Mouse (Mus musculus) CH12.LX (cell line): ENCODE measurements around the gene Apobec4. TPM values are rescaled to one million over a fixed set of nuclear protein-coding genes. Genes with fewer than 3 reads are reported as not detected.

Experiments
- DNase-seq: peaks from one replicate; pipeline ENCODE4 v3.0.0-alpha.2; 2013; ENCODE audit errors: extremely low read depth
- H3K27ac ChIP-seq: 2 replicates; pipeline ENCODE4 v1.5.1; 2012; ENCODE audit warnings: low read depth, mild to moderate bottlenecking, control low read depth, moderate library complexity; ENCODE audit not compliant: insufficient read depth
- H3K27me3 ChIP-seq: replicated peaks from 2 replicates; pipeline ENCODE3; 2012; ENCODE audit warnings: inconsistent platforms
- H3K36me3 ChIP-seq, 2 experiments: replicated peaks in 1 of 2; 2 replicates each; pipeline versions ENCODE3 to v1.6.1; 2012; ENCODE audit warnings: inconsistent platforms in 1 of 2, low read length in 1 of 2, mild to moderate bottlenecking in 1 of 2, mixed read lengths in 1 of 2, moderate library complexity in 1 of 2; ENCODE audit not compliant: control insufficient read depth in 1 of 2, insufficient read depth in 1 of 2
- H3K4me1 ChIP-seq, 2 experiments: 2 replicates each; pipeline ENCODE4 v1.6.1; 2012; ENCODE audit warnings: inconsistent platforms in 1 of 2, moderate library complexity in 1 of 2; ENCODE audit not compliant: insufficient read depth in 2 of 2, control insufficient read depth in 1 of 2
- H3K4me2 ChIP-seq: 2 replicates; pipeline ENCODE4 v1.6.1; 2012; ENCODE audit warnings: low read depth, mild to moderate bottlenecking, control low read depth; ENCODE audit not compliant: poor library complexity, insufficient read depth, severe bottlenecking
- H3K4me3 ChIP-seq, 3 experiments: fragments of 150-350 bp in 1 of 3; sonication (generic) in 1 of 3; replicated peaks in 1 of 3; 2 replicates each; pipeline versions ENCODE3 to v1.5.1; 2011 to 2012; ENCODE audit warnings: low read depth in 2 of 3, low read length in 2 of 3, mild to moderate bottlenecking in 2 of 3, moderate library complexity in 2 of 3, control low read depth in 1 of 3, improper control_type of control experiment in 1 of 3, inconsistent platforms in 1 of 3, mixed read lengths in 1 of 3; ENCODE audit not compliant: poor library complexity in 1 of 3
- H3K79me2 ChIP-seq: replicated peaks from 2 replicates; pipeline ENCODE4 v1.6.1; 2012; ENCODE audit warnings: mild to moderate bottlenecking, moderate library complexity; ENCODE audit not compliant: control insufficient read depth, poor library complexity, insufficient read depth, severe bottlenecking; ENCODE audit errors: extremely low read depth
- H3K9ac ChIP-seq: 2 replicates; pipeline ENCODE4 v1.6.1; 2012; ENCODE audit warnings: low read depth, mild to moderate bottlenecking, control low read depth, moderate library complexity; ENCODE audit not compliant: insufficient read depth
- H3K9me3 ChIP-seq: replicated peaks from 2 replicates; pipeline ENCODE3; 2012; ENCODE audit warnings: low read length, inconsistent platforms, mixed read lengths
- CHD1 ChIP-seq: IDR thresholded peaks from 2 replicates; pipeline ENCODE4 v1.6.1; 2012; ENCODE audit warnings: low read depth, low read length, improper control_type of control experiment, inconsistent platforms
- CHD2 ChIP-seq: IDR thresholded peaks from 2 replicates; pipeline ENCODE4 v1.6.1; 2011; ENCODE audit warnings: low read length, improper control_type of control experiment
- E2F4 ChIP-seq: IDR thresholded peaks from 2 replicates; pipeline ENCODE4 v1.6.1; 2011; ENCODE audit warnings: low read depth, low read length, improper control_type of control experiment; ENCODE audit not compliant: insufficient replicate concordance
- ELF1 ChIP-seq: IDR thresholded peaks from 2 replicates; pipeline ENCODE4 v1.6.1; 2014; ENCODE audit warnings: low read depth, mild to moderate bottlenecking, inconsistent platforms, low read length, improper control_type of control experiment
- ETS1 ChIP-seq: conservative IDR thresholded peaks from 2 replicates; pipeline ENCODE4 v1.6.1; 2012; ENCODE audit warnings: low read depth, mild to moderate bottlenecking, inconsistent platforms, low read length, improper control_type of control experiment, moderate library complexity
- GABPA ChIP-seq: IDR thresholded peaks from 2 replicates; pipeline ENCODE4 v1.6.1; 2012; ENCODE audit warnings: low read depth, low read length, improper control_type of control experiment, inconsistent platforms; ENCODE audit not compliant: insufficient replicate concordance
- HCFC1 ChIP-seq: IDR thresholded peaks from 2 replicates; pipeline ENCODE4 v1.6.1; 2012; ENCODE audit warnings: low read depth, mild to moderate bottlenecking, inconsistent platforms, low read length, improper control_type of control experiment
- IRF4 ChIP-seq: IDR thresholded peaks from 2 replicates; pipeline ENCODE4 v1.6.1; 2014; ENCODE audit warnings: low read depth, mild to moderate bottlenecking, inconsistent platforms, low read length, improper control_type of control experiment
- JUND ChIP-seq: conservative IDR thresholded peaks from 2 replicates; pipeline ENCODE4 v1.6.1; 2011; ENCODE audit warnings: low read depth, low read length, improper control_type of control experiment
- KAT2A ChIP-seq: IDR thresholded peaks from 2 replicates; pipeline ENCODE4 v1.6.1; 2012; ENCODE audit warnings: low read length, improper control_type of control experiment, inconsistent platforms; ENCODE audit not compliant: insufficient replicate concordance
- MAFK ChIP-seq: IDR thresholded peaks from 2 replicates; pipeline ENCODE4 v1.6.1; 2011; ENCODE audit warnings: low read length, improper control_type of control experiment; ENCODE audit not compliant: insufficient replicate concordance
- MAX ChIP-seq: IDR thresholded peaks from 2 replicates; pipeline ENCODE4 v1.6.1; 2011; ENCODE audit warnings: low read length, improper control_type of control experiment
- MAZ ChIP-seq: IDR thresholded peaks from 2 replicates; pipeline ENCODE4 v1.6.1; 2012; ENCODE audit warnings: low read depth, mild to moderate bottlenecking, inconsistent platforms, low read length, improper control_type of control experiment, moderate library complexity
- MEF2A ChIP-seq: IDR thresholded peaks from 2 replicates; pipeline ENCODE4 v1.6.1; 2014; ENCODE audit warnings: low read depth, mild to moderate bottlenecking, inconsistent platforms, low read length, improper control_type of control experiment, borderline replicate concordance
- NRF1 ChIP-seq: IDR thresholded peaks from 2 replicates; pipeline ENCODE4 v1.6.1; 2014; ENCODE audit warnings: low read depth, mild to moderate bottlenecking, inconsistent platforms, low read length, improper control_type of control experiment, moderate library complexity
- PAX5 ChIP-seq: IDR thresholded peaks from 2 replicates; pipeline ENCODE4 v1.6.1; 2012; ENCODE audit warnings: low read length, inconsistent platforms, mixed read lengths
- POLR2A ChIP-seq: IDR thresholded peaks from 2 replicates; pipeline ENCODE4 v1.6.1; 2011; ENCODE audit warnings: low read depth, mild to moderate bottlenecking, improper control_type of control experiment, low read length
- POLR2AphosphoS2 ChIP-seq: IDR thresholded peaks from 2 replicates; pipeline ENCODE4 v1.6.1; 2011; ENCODE audit warnings: low read depth, low read length, improper control_type of control experiment
- SIN3A ChIP-seq: IDR thresholded peaks from 2 replicates; pipeline ENCODE4 v1.6.1; 2012; ENCODE audit warnings: low read length, improper control_type of control experiment, inconsistent platforms
- SMC3 ChIP-seq: IDR thresholded peaks from 2 replicates; pipeline ENCODE4 v1.6.1; 2011; ENCODE audit warnings: low read depth, low read length, improper control_type of control experiment
- TCF12 ChIP-seq: IDR thresholded peaks from 2 replicates; pipeline ENCODE4 v1.6.1; 2014; ENCODE audit warnings: low read depth, mild to moderate bottlenecking, inconsistent platforms, low read length, improper control_type of control experiment
- UBTF ChIP-seq: IDR thresholded peaks from 2 replicates; pipeline ENCODE4 v1.6.1; 2012; ENCODE audit warnings: low read depth, mild to moderate bottlenecking, inconsistent platforms, low read length, improper control_type of control experiment, moderate library complexity
- USF2 ChIP-seq: conservative IDR thresholded peaks from 2 replicates; pipeline ENCODE4 v1.6.1; 2011; ENCODE audit warnings: low read depth, low read length, improper control_type of control experiment
- ZC3H11A ChIP-seq: IDR thresholded peaks from 2 replicates; pipeline ENCODE4 v1.6.1; 2012; ENCODE audit warnings: low read depth, mild to moderate bottlenecking, inconsistent platforms, low read length, improper control_type of control experiment
- dilution Hi-C: fragments of 300-500 bp; cut with MboI; formaldehyde crosslinking; loops from 2 replicates; pipeline ENCODE4 v1.14.3; 2020; ENCODE audit warnings: low sequenced_read_pairs; ENCODE audit not compliant: extremely low pct_unique_long_range_greater_than_20kb, extremely low pct_ligation_motif_present
- in situ Hi-C: fragments of 300-500 bp; cut with MboI; formaldehyde crosslinking; loops from 3 replicates; pipeline ENCODE4 v1.14.3; 2019; ENCODE audit warnings: low sequenced_read_pairs, low pct_ligation_motif_present, low pct_unique_long_range_greater_than_20kb, mixed read lengths
- polyA plus RNA-seq: library from polyadenylated mRNA; unstranded; fragments of >175 nt; gene quantifications from 2 replicates; pipeline ENCODE4 v1.2.1, GENCODE M21; 2012; ENCODE audit warnings: low read depth; ENCODE audit not compliant: insufficient read length
- total RNA-seq, 2 experiments: library from RNA; depleted of rRNA; stranded (reverse); fragments of 300-350 nt in 1 of 2; fragments of >200 nt in 1 of 2; gene quantifications; 2 replicates each; pipeline ENCODE4 v1.2.3; 2012 to 2014

Gene Apobec4
- total and polyA plus RNA-seq, 3 experiments: not detected

DNA sequence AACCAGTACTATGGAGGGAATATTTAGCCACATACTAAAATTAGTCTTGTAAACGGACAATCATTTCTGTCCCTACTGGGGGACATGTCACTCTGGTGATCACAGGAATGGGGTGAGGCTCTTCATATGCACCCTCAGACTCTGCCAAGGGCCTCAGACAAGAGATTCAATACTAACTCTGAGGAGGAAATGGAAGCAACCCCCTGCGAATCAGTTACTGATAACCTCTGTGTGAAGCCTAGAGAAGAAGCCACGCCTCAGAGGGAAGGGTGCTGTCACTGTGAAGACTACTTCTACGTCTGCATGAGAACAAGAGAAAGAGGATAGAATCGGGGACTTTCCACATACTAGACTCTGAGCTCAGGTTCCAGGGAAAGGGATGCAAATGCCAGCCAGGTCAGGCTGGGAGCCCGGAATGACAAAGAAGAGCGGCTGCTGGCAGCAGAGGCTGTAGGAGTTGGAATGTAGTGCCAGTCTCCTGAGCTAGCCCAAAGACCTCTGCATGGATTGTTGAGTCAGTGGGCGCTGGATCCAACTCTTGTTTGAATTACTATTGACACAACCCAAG is 45.4 kb downstream of the Apobec4 start:
- no peak overlapping the region for H3K27ac ChIP-seq
- no peaks in the 10 kb centered on the region for H3K27me3 ChIP-seq
- dilution Hi-C loops: no loop called here
- no peak for DNase-seq
- no peaks in the 10 kb centered on the region for H3K36me3 ChIP-seq
- H3K4me3 ChIP-seq: no peak overlapping the region
- no peak overlapping the region for H3K4me2 ChIP-seq
- no peaks in the 10 kb centered on the region for H3K79me2 ChIP-seq
- H3K9me3 ChIP-seq: no peaks in the 10 kb centered on the region
- no peak for TF ChIP-seq E2F4
- TF ChIP-seq MAZ: no peak
- TF ChIP-seq POLR2AphosphoS2: no peak
- TF ChIP-seq NRF1: no peak
- no peak for TF ChIP-seq CHD2
- no peak for TF ChIP-seq HCFC1
- no peak for TF ChIP-seq CHD1
- no peak for TF ChIP-seq USF2
- no peak for TF ChIP-seq GABPA
- no peak for TF ChIP-seq SMC3
- TF ChIP-seq UBTF: no peak
- no peak for TF ChIP-seq KAT2A
- TF ChIP-seq MAFK: no peak
- TF ChIP-seq ETS1: no peak
- TF ChIP-seq MAX: no peak
- no peak for TF ChIP-seq PAX5
- no peak for TF ChIP-seq JUND
- TF ChIP-seq MEF2A: no peak
- TF ChIP-seq, all 38 proteins: peak for 0
- Histone ChIP-seq H3K9ac (no peak overlapping the region), H3K4me1 (peaks cover 8 to 38% of the 10 kb centered on the region in 2 experiments; a peak in 3 of 4 replicates)
- in situ Hi-C loops: loop anchor here (10.0 to 25.0 kb wide), 2 partner anchors 109 to 592 kb away; partner anchors contain the start of gene Smg7

DNA sequence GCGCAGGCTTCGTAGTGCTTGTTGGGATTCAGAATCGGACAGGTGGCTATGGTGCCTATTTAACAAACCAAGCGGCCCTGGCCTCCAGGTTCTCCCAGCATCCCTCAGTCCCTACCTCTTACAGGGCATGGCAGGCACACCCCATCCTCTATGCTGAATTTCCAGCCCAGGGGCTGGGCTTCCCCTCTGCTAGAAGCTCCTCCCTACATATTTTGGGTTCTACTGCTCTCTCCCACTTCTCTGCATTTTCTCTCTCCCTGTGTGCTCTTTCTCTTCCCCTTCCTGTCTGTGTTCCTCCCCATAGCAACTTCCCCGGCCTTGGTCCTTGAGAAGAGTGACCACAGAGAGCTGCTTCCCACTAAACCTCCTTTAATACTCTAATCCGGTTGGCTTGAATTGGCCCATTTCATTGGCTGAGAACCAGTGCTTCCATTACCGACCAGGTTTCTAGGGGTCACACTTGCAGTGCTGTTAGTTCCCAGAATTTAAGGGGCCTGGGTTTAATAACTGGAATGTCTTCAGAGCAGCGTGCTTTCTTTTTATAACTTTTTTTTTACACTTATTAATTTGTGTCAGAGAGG is 46.4 kb downstream of the Apobec4 start:
- Histone ChIP-seq H3K79me2 (no peaks in the 10 kb centered on the region), H3K4me2 (no peak overlapping the region), H3K4me3 (no peak overlapping the region), H3K9me3 (no peaks in the 10 kb centered on the region), H3K36me3 (no peaks in the 10 kb centered on the region), H3K27ac (no peak overlapping the region), H3K4me1 (peaks cover 8 to 38% of the 10 kb centered on the region in 2 experiments; a peak in 3 of 4 replicates), H3K9ac (no peak overlapping the region), H3K27me3 (no peaks in the 10 kb centered on the region)
- DNase-seq: no peak
- dilution Hi-C loops: no loop called here
- in situ Hi-C loops: loop anchor here (10.0 to 25.0 kb wide), 2 partner anchors 108 to 591 kb away; partner anchors contain the start of gene Smg7
- no peak for TF ChIP-seq POLR2AphosphoS2
- no peak for TF ChIP-seq ELF1
- no peak for TF ChIP-seq ZC3H11A
- TF ChIP-seq TCF12: no peak
- TF ChIP-seq IRF4: no peak
- no peak for TF ChIP-seq SIN3A
- TF ChIP-seq POLR2A: no peak
